Mouse (Mus musculus): ENCODE data around the gene Chrna1.

GRCm38 (mm10) chr2:73608391-73608790 lies 28.3 kb upstream of the Chrna1 start:
- no peak for TF ChIP-seq POLR2A (IDR thresholded peaks at IDR 0.05; ENCODE audit: insufficient read length, low read depth)
- TF ChIP-seq MAX (IDR thresholded peaks at IDR 0.05; ENCODE audit: low read depth): no peak
- TF ChIP-seq USF1 (IDR thresholded peaks at IDR 0.05; ENCODE audit: low read depth): no peak

Data from myocyte (in vitro differentiated cells).